ENCODE assay signal across 25 mouse cellular contexts in the genomic region with DNA sequence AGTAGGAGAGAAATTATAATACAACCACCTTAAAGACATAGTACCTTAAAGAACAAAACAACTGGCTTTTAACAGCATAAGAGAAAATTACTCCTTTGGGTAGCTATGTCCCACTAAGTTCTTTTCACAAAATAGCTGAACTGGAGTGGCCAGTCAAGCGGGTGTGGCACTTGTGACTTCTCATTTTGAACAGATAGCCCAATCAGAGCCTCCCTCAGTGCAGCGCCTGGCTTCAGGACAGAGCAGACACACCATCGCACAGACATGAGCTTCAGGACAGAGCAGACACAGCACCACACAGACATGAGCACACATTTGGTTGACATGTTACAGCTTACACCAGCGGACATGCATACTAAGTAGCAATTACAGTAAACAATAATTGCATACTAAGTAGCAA. TPM values are rescaled to one million over a fixed set of nuclear protein-coding genes. Genes with fewer than 3 reads are reported as not detected.
DNase-seq lines count a peak whose midpoint lies in the region; ATAC-seq and TF ChIP-seq lines count a peak whose summit lies in the region.
"Had no signal": no experiment of that assay in that cellular context is flagged by ENCODE, and none has a peak within 500 bp of the region (broad histone marks: within the 10 kb centered on the region; RNA-seq: fewer than 3 reads in every experiment).

No protein-coding gene starts in this region.

- ATAC-seq in G1E (ENCODE audit: extremely low read depth, insufficient number of reproducible peaks, low FRiP score, poor library complexity, severe bottlenecking) = peak; percentile 54; the same call in 1 of the 2 replicates
- no peak for ATAC-seq in liver, embryonic 14.5 days (ENCODE audit: insufficient read depth)
- ATAC-seq in midbrain, embryonic 14.5 days (ENCODE audit: low FRiP score, low TSS enrichment) = no peak
- ATAC-seq: activated CD4-positive, CD25-positive, alpha-beta regulatory T cell, adult 4 months; intestine, postnatal 0 days; midbrain, embryonic 16.5 days had no signal

- 26% methylated on average over 4 of the region's 4 CpGs for WGBS in liver, embryonic 14.5 days (ENCODE audit: insufficient replicate concordance)
- 88% methylated on average over 4 of the region's 4 CpGs for WGBS in midbrain, embryonic 14.5 days
- WGBS in heart, embryonic 10.5 days = 71% methylated on average over 4 of the region's 4 CpGs

- intact Hi-C loops in gastrocnemius, adult 2 months (cut with DNase I) = no loop called here

- peaks cover 61% of the 10 kb centered on the region for H3K4me1 ChIP-seq in G1E (ENCODE audit: insufficient read depth, low read depth, low read length)
- H3K4me1 ChIP-seq in liver, embryonic 14.5 days (replicated peaks; ENCODE audit: control insufficient read depth in 2 of 2, insufficient read depth in 2 of 2, low read length in 1 of 2) = peaks cover 41% of the 10 kb centered on the region in 2 experiments
- peaks cover 26% of the 10 kb centered on the region for H3K4me1 ChIP-seq in midbrain, embryonic 14.5 days (ENCODE audit: control insufficient read depth, insufficient read depth, low read length)
- peaks cover 11% of the 10 kb centered on the region for H3K4me1 ChIP-seq in heart, embryonic 10.5 days

- no peaks in the 10 kb centered on the region for H3K27me3 ChIP-seq in G1E (ENCODE audit: insufficient read depth, low read length)
- no peaks in the 10 kb centered on the region for H3K27me3 ChIP-seq in liver, embryonic 14.5 days (ENCODE audit: control insufficient read depth, insufficient read depth, low read length)
- no peaks in the 10 kb centered on the region for H3K27me3 ChIP-seq in midbrain, embryonic 14.5 days (ENCODE audit: control insufficient read depth, insufficient read depth, low read length)
- no peaks in the 10 kb centered on the region for H3K27me3 ChIP-seq in heart, embryonic 10.5 days (ENCODE audit: insufficient read depth, poor library complexity, severe bottlenecking)
- H3K27me3 ChIP-seq: embryonic facial prominence, embryonic 12.5 days; kidney, embryonic 15.5 days; limb, embryonic 12.5 days had no signal

- H3K4me2 ChIP-seq in liver, embryonic 14.5 days (ENCODE audit: low read depth) = peak overlapping the region; percentile 41
- H3K4me2 ChIP-seq in midbrain, embryonic 14.5 days (ENCODE audit: low read length) = no peak overlapping the region
- H3K4me2 ChIP-seq: embryonic facial prominence, embryonic 12.5 days; kidney, embryonic 15.5 days; limb, embryonic 12.5 days had no signal

- no peak overlapping the region for H3K4me3 ChIP-seq in gastrocnemius, adult 2 months
- H3K4me3 ChIP-seq in G1E (ENCODE audit: low read depth, low read length) = no peak overlapping the region; the same call in 1 of the 2 replicates
- no peak overlapping the region for H3K4me3 ChIP-seq in liver, embryonic 14.5 days (ENCODE audit: insufficient read depth in 1 of 2, low read depth in 2 of 2, low read length in 2 of 2)
- no peak overlapping the region for H3K4me3 ChIP-seq in midbrain, embryonic 14.5 days (replicated peaks; ENCODE audit: low read depth, low read length)
- no peak overlapping the region for H3K4me3 ChIP-seq in heart, embryonic 10.5 days
- H3K4me3 ChIP-seq: embryonic facial prominence, embryonic 12.5 days; hindbrain, embryonic 10.5 days; kidney, embryonic 15.5 days; limb, embryonic 12.5 days had no signal

- no peak for TF ChIP-seq CTCF in gastrocnemius, adult 2 months (IDR thresholded peaks at IDR 0.05)
- TF ChIP-seq CTCF in G1E (IDR thresholded peaks at IDR 0.05; ENCODE audit: low read depth, low read length) = no peak
- TF ChIP-seq CTCF in liver, embryonic 14.5 days (IDR thresholded peaks at IDR 0.05; ENCODE audit: low read depth) = no peak

- H3K36me3 ChIP-seq in G1E (replicated peaks) = peaks cover 36% of the 10 kb centered on the region
- H3K36me3 ChIP-seq in liver, embryonic 14.5 days (replicated peaks; ENCODE audit: control insufficient read depth, insufficient read depth, low read depth) = peaks cover 6% of the 10 kb centered on the region
- peaks cover 9% of the 10 kb centered on the region; the same call in 1 of the 2 replicates for H3K36me3 ChIP-seq in midbrain, embryonic 14.5 days (ENCODE audit: control insufficient read depth, insufficient read depth, low read length)
- H3K36me3 ChIP-seq in heart, embryonic 10.5 days = peaks cover 11% of the 10 kb centered on the region; the same call in 1 of the 2 replicates

- no peaks in the 10 kb centered on the region for H3K9me3 ChIP-seq in G1E (replicated peaks)
- no peaks in the 10 kb centered on the region for H3K9me3 ChIP-seq in liver, embryonic 14.5 days (ENCODE audit: control insufficient read depth, low read length)
- H3K9me3 ChIP-seq in midbrain, embryonic 14.5 days (ENCODE audit: control insufficient read depth, low read length) = no peaks in the 10 kb centered on the region
- H3K9me3 ChIP-seq in heart, embryonic 10.5 days = no peaks in the 10 kb centered on the region
- H3K9me3 ChIP-seq: embryonic facial prominence, embryonic 12.5 days; hindbrain, embryonic 10.5 days; kidney, embryonic 15.5 days; limb, embryonic 12.5 days had no signal

- H3K9ac ChIP-seq in liver, embryonic 14.5 days (replicated peaks) = no peak overlapping the region
- H3K9ac ChIP-seq in midbrain, embryonic 14.5 days (replicated peaks; ENCODE audit: low read length) = no peak overlapping the region
- H3K9ac ChIP-seq: embryonic facial prominence, embryonic 12.5 days; kidney, embryonic 15.5 days; limb, embryonic 12.5 days had no signal

- DNase-seq in gastrocnemius, adult 2 months = no peak
- DNase-seq in gastrocnemius, adult 18-20 months (ENCODE audit: low spot score) = no peak
- peak; percentile 32 for DNase-seq in G1E (ENCODE audit: low spot score)
- DNase-seq in c-Kit-positive CD71-positive TER-119-positive erythroid progenitor cells, embryonic 14.5 days (ENCODE audit: low spot score) = peak; percentile 50
- peak; percentile 44 to 57 (median 56) for DNase-seq in liver, embryonic 14.5 days (ENCODE audit: low read depth in 3 of 3, low spot score in 3 of 3)
- no peak for DNase-seq in urinary bladder, adult 2 months (ENCODE audit: low spot score)
- DNase-seq in midbrain, embryonic 14.5 days = no peak
- DNase-seq in heart, embryonic 10.5 days (ENCODE audit: low spot score) = no peak
- DNase-seq: adrenal gland, postnatal 14 days; cerebellum, postnatal 10 days; kidney, postnatal 36 days; layer of hippocampus, postnatal 36 days; lung, adult 18-20 months; lung, postnatal 10 days; right cerebral cortex, postnatal 4 days; thymus, adult 2 months; thymus, postnatal 4 days had no signal

- H3K27ac ChIP-seq in gastrocnemius, adult 2 months = peak overlapping the region; percentile 68
- H3K27ac ChIP-seq in liver, embryonic 14.5 days = no peak overlapping the region
- no peak overlapping the region for H3K27ac ChIP-seq in midbrain, embryonic 14.5 days (replicated peaks; ENCODE audit: low read depth, low read length)
- H3K27ac ChIP-seq in heart, embryonic 10.5 days = no peak overlapping the region
- H3K27ac ChIP-seq: embryonic facial prominence, embryonic 12.5 days; hindbrain, embryonic 10.5 days; kidney, embryonic 15.5 days; limb, embryonic 12.5 days; stomach, postnatal 0 days had no signal

- TF ChIP-seq EP300 in liver, embryonic 14.5 days (IDR thresholded peaks at IDR 0.05; ENCODE audit: low read depth) = no peak

RNA-seq across cellular contexts. Expression of a gene that starts 3.3 kb away (rescaled TPM):
- total RNA-seq in gastrocnemius, adult 2 months (2021) = 1 to 10 TPM; 7.0 to 8.6 TPM
- 1 to 10 TPM; 7.3 to 8.1 TPM for total RNA-seq in gastrocnemius, adult 18-20 months (2021)
- total RNA-seq in G1E (2014; fragmentation: Nextera tagmentation) = 34.8 and 36.5 TPM in 2 replicates
- total RNA-seq in G1E (2017) = 34.1 and 34.8 TPM in 2 replicates
- 5.0 and 6.2 TPM in 2 replicates for polyA plus RNA-seq in G1E (2012)
- 5.2 and 6.9 TPM in 2 replicates for polyA plus RNA-seq in liver, embryonic 14.5 days (2012; rRNA removed)
- polyA plus RNA-seq in liver, embryonic 14.5 days (2014; fragmentation: Nextera tagmentation; extraction: Ambion mirVana) = 7.3 and 7.8 TPM in 2 replicates
- polyA plus RNA-seq in urinary bladder, adult 2 months (2012; rRNA removed) = 22.4 and 25.1 TPM in 2 replicates
- 19.6 and 25.4 TPM in 2 replicates for polyA plus RNA-seq in midbrain, embryonic 14.5 days (2014; fragmentation: Nextera tagmentation; extraction: Ambion mirVana)
- 16.6 and 18.9 TPM in 2 replicates for polyA plus RNA-seq in heart, embryonic 10.5 days (2016; fragmentation: Nextera tagmentation; extraction: Ambion mirVana)

RNA-seq across cellular contexts. Expression of a gene that starts 35.8 kb away (rescaled TPM):
- total RNA-seq in gastrocnemius, adult 2 months (2021) = 10 to 100 TPM in 1 of 2 experiments, 1 to 10 TPM in 1; 6.6 to 10.5 TPM
- 1 to 10 TPM; 6.6 to 9.2 TPM for total RNA-seq in gastrocnemius, adult 18-20 months (2021)
- total RNA-seq in G1E (2014; fragmentation: Nextera tagmentation) (33.9 and 40.4 TPM in 2 replicates), G1E (2017) (20.3 and 20.5 TPM in 2 replicates)
- 44.3 and 54.7 TPM in 2 replicates for polyA plus RNA-seq in G1E (2012)
- polyA plus RNA-seq in liver, embryonic 14.5 days (2012; rRNA removed) = 2.6 and 3.8 TPM in 2 replicates
- polyA plus RNA-seq in liver, embryonic 14.5 days (2014; fragmentation: Nextera tagmentation; extraction: Ambion mirVana) = 2.0 and 2.8 TPM in 2 replicates
- 7.6 and 8.1 TPM in 2 replicates for polyA plus RNA-seq in urinary bladder, adult 2 months (2012; rRNA removed)
- polyA plus RNA-seq in midbrain, embryonic 14.5 days (2014; fragmentation: Nextera tagmentation; extraction: Ambion mirVana) = 13.4 and 15.6 TPM in 2 replicates
- polyA plus RNA-seq in heart, embryonic 10.5 days (2016; fragmentation: Nextera tagmentation; extraction: Ambion mirVana) = 5.2 and 5.8 TPM in 2 replicates

Comparison
In these comparisons a context has a peak if more than half of its experiments do, and no peak if none do; other contexts are left out.
1. DNase-seq: peak in G1E (single experiment), c-Kit-positive CD71-positive TER-119-positive erythroid progenitor cells, embryonic 14.5 days (single experiment) and liver, embryonic 14.5 days (3 of 3); none in gastrocnemius, adult 2 months (single experiment), gastrocnemius, adult 18-20 months (single experiment), urinary bladder, adult 2 months (single experiment), midbrain, embryonic 14.5 days (single experiment) and heart, embryonic 10.5 days (single experiment).